8 mouse cellular contexts compared by ENCODE assay signal in genomic region chr3:52267293-52267651, GRCm38 (mm10). TPM values are rescaled to one million over a fixed set of nuclear protein-coding genes. Genes with fewer than 3 reads are reported as not detected.
DNase-seq lines count a peak whose midpoint lies in the region; ATAC-seq and TF ChIP-seq lines count a peak whose summit lies in the region.

No protein-coding gene starts in this region.

- no peaks in the 10 kb centered on the region for H3K9me3 ChIP-seq in embryonic facial prominence, embryonic 15.5 days (replicated peaks)
- H3K9me3 ChIP-seq in midbrain, embryonic 16.5 days (replicated peaks; ENCODE audit: control insufficient read depth, low read length, poor library complexity, severe bottlenecking) = no peaks in the 10 kb centered on the region

- no peak for ATAC-seq in embryonic facial prominence, embryonic 15.5 days (ENCODE audit: insufficient number of reproducible peaks, low FRiP score, low TSS enrichment, low read depth)
- ATAC-seq in midbrain, embryonic 16.5 days = no peak

- TF ChIP-seq CTCF in layer of hippocampus, adult 2 months (conservative IDR thresholded peaks at IDR 0.05) = no peak

- under 1% methylated on average over 15 of the region's 15 CpGs for whole genome bisulfite sequencing in embryonic facial prominence, embryonic 15.5 days
- under 1% methylated on average over 15 of the region's 15 CpGs for WGBS in midbrain, embryonic 16.5 days

- peaks cover 19% of the 10 kb centered on the region for H3K27me3 ChIP-seq in embryonic facial prominence, embryonic 15.5 days
- peaks cover 37% of the 10 kb centered on the region for H3K27me3 ChIP-seq in midbrain, embryonic 16.5 days (ENCODE audit: control insufficient read depth, insufficient read depth, low read depth, low read length)

- no peaks in the 10 kb centered on the region for H3K36me3 ChIP-seq in embryonic facial prominence, embryonic 15.5 days
- H3K36me3 ChIP-seq in midbrain, embryonic 16.5 days (ENCODE audit: control insufficient read depth, insufficient read depth, low read length) = no peaks in the 10 kb centered on the region

- peak overlapping the region; percentile 80 for H3K27ac ChIP-seq in layer of hippocampus, adult 2 months
- peak overlapping the region; percentile 80 for H3K27ac ChIP-seq in embryonic facial prominence, embryonic 15.5 days (replicated peaks)
- no peak overlapping the region for H3K27ac ChIP-seq in midbrain, embryonic 16.5 days (ENCODE audit: low read length)

- peak overlapping the region; percentile 93 for H3K4me2 ChIP-seq in embryonic facial prominence, embryonic 15.5 days (replicated peaks)
- peak overlapping the region; percentile 82 for H3K4me2 ChIP-seq in midbrain, embryonic 16.5 days (ENCODE audit: low read length)

- peaks cover 32% of the 10 kb centered on the region for H3K4me1 ChIP-seq in embryonic facial prominence, embryonic 15.5 days
- H3K4me1 ChIP-seq in midbrain, embryonic 16.5 days (ENCODE audit: control insufficient read depth, insufficient read depth, low read length) = peaks cover 15% of the 10 kb centered on the region

- H3K4me3 ChIP-seq in layer of hippocampus, adult 2 months = peak overlapping the region; percentile 89
- peak overlapping the region; percentile 86 for H3K4me3 ChIP-seq in embryonic facial prominence, embryonic 15.5 days (replicated peaks)
- peak overlapping the region; percentile 76 for H3K4me3 ChIP-seq in midbrain, embryonic 16.5 days (ENCODE audit: low read depth, low read length)

- peak overlapping the region; percentile 45 for H3K9ac ChIP-seq in embryonic facial prominence, embryonic 15.5 days
- H3K9ac ChIP-seq in midbrain, embryonic 16.5 days (ENCODE audit: low read depth, low read length) = peak overlapping the region; percentile 59

- no peak for DNase-seq in layer of hippocampus, adult 2 months (ENCODE audit: low spot score in 2 of 2)
- DNase-seq in layer of hippocampus, postnatal 36 days = no peak
- peak; percentile 24 to 50 for DNase-seq in kidney, postnatal 25 days
- DNase-seq in thymus, postnatal 4 days = peak; percentile 61
- DNase-seq in gastrocnemius, postnatal 25 days = no peak
- DNase-seq in left cerebral cortex, adult 9 months (ENCODE audit: low spot score in 2 of 2) = no peak

RNA-seq across cellular contexts. Expression of gene Foxo1, which starts 0.9 kb away (rescaled TPM):
- 10 to 100 TPM; 22.4 to 23.5 TPM for total RNA-seq in layer of hippocampus, adult 2 months (2021)
- 10 to 100 TPM; 21.7 to 24.2 TPM for total RNA-seq in layer of hippocampus, postnatal 36 days (2021)
- 8.2 and 8.9 TPM in 2 replicates for polyA plus RNA-seq in embryonic facial prominence, embryonic 15.5 days (2015; fragmentation: Nextera tagmentation; extraction: Ambion mirVana)
- polyA plus RNA-seq in midbrain, embryonic 16.5 days (2015; fragmentation: Nextera tagmentation; extraction: Ambion mirVana) = 2.8 and 3.1 TPM in 2 replicates
- total RNA-seq in gastrocnemius, postnatal 25 days (2021) = 10 to 100 TPM; 15.5 to 19.3 TPM

Comparison
In these comparisons a context has a peak if more than half of its experiments do, and no peak if none do; other contexts are left out.
1. DNase-seq: peak in kidney, postnatal 25 days (2 of 2) and thymus, postnatal 4 days (single experiment); none in layer of hippocampus, adult 2 months (0 of 2), layer of hippocampus, postnatal 36 days (0 of 2), gastrocnemius, postnatal 25 days (single experiment) and left cerebral cortex, adult 9 months (0 of 2).
2. Peak in every context shown above with its lines, with median percentiles within 50 percentile points of each other: H3K4me3 ChIP-seq.